Mouse (Mus musculus) lung, embryonic 15.5 days (tissue): ENCODE data around the gene Uso1. TPM values are rescaled to one million over a fixed set of nuclear protein-coding genes. Genes with fewer than 3 reads are reported as not detected.

Source experiments
- ATAC-seq: fragments of 200-750 bp; cut with Nextera tagmentation; 2 replicates; pipeline ENCODE4 v1.8.0; 2017; ENCODE audit warnings: moderate number of reproducible peaks, borderline replicate concordance; ENCODE audit not compliant: low FRiP score, low TSS enrichment; ENCODE audit errors: extremely low read depth
- H3K27ac ChIP-seq: fragments of 300-500 bp; sonication (generic); 2 replicates; pipeline ENCODE4 v1.5.1; 2015; ENCODE audit warnings: moderate library complexity, mild to moderate bottlenecking, inconsistent platforms
- H3K27me3 ChIP-seq: fragments of 300-500 bp; sonication (generic); 2 replicates; pipeline ENCODE4 v1.6.1; 2015; ENCODE audit warnings: inconsistent platforms
- H3K36me3 ChIP-seq: fragments of 300-500 bp; sonication (generic); 2 replicates; pipeline ENCODE4 v1.6.1; 2015; ENCODE audit warnings: inconsistent platforms
- H3K4me1 ChIP-seq: fragments of 300-500 bp; sonication (generic); 2 replicates; pipeline ENCODE4 v1.6.1; 2015; ENCODE audit warnings: inconsistent platforms
- H3K4me2 ChIP-seq: fragments of 300-500 bp; sonication (generic); 2 replicates; pipeline ENCODE4 v1.6.1; 2015; ENCODE audit warnings: inconsistent platforms, mild to moderate bottlenecking, moderate library complexity
- H3K4me3 ChIP-seq: fragments of 300-500 bp; sonication (generic); 2 replicates; pipeline ENCODE4 v1.5.1; 2015; ENCODE audit warnings: mild to moderate bottlenecking, inconsistent platforms
- H3K9ac ChIP-seq: fragments of 300-500 bp; sonication (generic); 2 replicates; pipeline ENCODE4 v1.6.1; 2015; ENCODE audit warnings: inconsistent platforms
- H3K9me3 ChIP-seq: fragments of 300-500 bp; sonication (generic); 2 replicates; pipeline ENCODE4 v1.6.1; 2016; ENCODE audit warnings: inconsistent platforms
- WGBS: fragments of 180-500 bp; shearing (Covaris S2); methylation state at CpG from one replicate; pipeline ENCODE4 v1.1.7; 2015; 5-methylcytosine and 5-hydroxymethylcytosine counted together
- polyA plus RNA-seq: library from polyadenylated mRNA; unstranded; fragments of >200 nt; fragmentation: Nextera tagmentation; extraction: Ambion mirVana; gene quantifications from 2 replicates; pipeline ENCODE4 v1.2.1, GENCODE M21; 2015

Uso1 gene
- polyA plus RNA-seq, 1 experiment from 2014 or later, result 38.0 TPM

DNA sequence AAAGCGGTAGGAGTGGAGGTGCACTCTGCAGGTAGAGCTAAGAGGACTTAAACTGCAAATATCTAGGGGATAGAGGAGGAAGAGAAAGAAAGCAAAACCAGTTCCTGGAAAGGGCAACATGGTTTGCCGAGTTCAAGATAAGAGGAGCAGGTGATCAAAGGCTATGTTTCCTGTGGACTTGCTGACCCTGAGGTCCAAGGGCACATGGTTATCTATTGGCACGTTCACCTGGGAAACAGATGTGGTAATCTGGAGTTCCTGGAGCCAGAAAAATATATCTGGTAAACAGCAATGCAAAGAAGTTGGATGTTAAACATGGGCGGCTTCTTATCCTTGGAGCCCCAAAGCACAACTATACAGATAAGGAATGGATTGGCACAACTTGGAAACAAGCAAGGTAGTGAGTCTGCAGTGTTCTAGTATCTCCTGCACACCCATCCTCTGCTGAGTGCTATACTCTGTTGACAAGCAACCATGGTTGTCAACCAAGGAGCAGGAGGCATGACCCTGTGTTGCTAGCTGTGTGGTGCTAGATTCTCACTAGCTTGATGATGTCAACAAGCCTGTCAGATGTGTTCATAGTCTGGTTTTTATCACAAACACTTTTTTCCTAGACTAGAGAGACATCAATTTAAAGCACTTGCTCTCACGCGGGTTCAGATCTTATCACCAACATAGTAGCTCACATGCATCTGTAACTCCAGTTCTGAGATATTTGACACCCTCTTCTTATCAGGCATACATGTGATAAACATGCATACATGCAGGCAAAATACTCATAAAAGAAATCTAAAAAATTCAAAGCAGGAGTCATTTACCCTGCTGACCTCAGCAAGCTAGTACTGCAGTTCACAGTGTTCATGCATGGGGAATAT lies 66.7 kb downstream of the Uso1 start:
- WGBS, result 63% methylated on average over 6 of the region's 6 CpGs
- ATAC-seq, result no peak
- H3K4me1 ChIP-seq, result no peaks in the 10 kb centered on the region
- H3K9ac ChIP-seq, result no peak overlapping the region
- no peaks in the 10 kb centered on the region for H3K9me3 ChIP-seq
- no peak overlapping the region for H3K4me2 ChIP-seq
- no peak overlapping the region for H3K4me3 ChIP-seq
- H3K27me3 ChIP-seq, result no peaks in the 10 kb centered on the region
- H3K27ac ChIP-seq, result no peak overlapping the region
- H3K36me3 ChIP-seq, result peaks cover 32% of the 10 kb centered on the region

DNA sequence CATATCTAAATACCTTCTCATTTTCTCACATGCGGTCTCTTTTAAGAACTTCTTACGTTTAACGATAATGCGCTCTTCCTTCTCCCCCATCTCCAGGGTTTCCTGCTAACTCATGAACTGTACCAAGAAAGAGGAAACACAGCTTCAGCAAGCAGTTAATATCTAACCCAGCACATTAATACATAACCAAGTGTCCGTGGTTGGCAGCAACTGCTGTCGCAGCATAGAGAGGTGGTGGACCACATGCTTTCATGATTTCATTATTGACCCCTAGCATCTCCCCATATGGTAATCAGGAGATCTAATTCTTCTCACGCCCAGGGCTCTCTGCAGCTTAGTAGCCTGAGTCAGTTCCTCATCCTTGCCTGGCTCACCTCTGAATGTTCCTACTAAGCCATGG lies 67.4 kb downstream of the Uso1 start:
- H3K9ac ChIP-seq, result no peak overlapping the region
- no peak overlapping the region for H3K4me2 ChIP-seq
- H3K4me1 ChIP-seq, result no peaks in the 10 kb centered on the region
- H3K4me3 ChIP-seq, result no peak overlapping the region
- no peaks in the 10 kb centered on the region for H3K9me3 ChIP-seq
- ATAC-seq, result no peak
- H3K27ac ChIP-seq, result no peak overlapping the region
- no peaks in the 10 kb centered on the region for H3K27me3 ChIP-seq
- 79% methylated on average over 7 of the region's 7 CpGs for WGBS
- H3K36me3 ChIP-seq, result peaks cover 24% of the 10 kb centered on the region

DNA sequence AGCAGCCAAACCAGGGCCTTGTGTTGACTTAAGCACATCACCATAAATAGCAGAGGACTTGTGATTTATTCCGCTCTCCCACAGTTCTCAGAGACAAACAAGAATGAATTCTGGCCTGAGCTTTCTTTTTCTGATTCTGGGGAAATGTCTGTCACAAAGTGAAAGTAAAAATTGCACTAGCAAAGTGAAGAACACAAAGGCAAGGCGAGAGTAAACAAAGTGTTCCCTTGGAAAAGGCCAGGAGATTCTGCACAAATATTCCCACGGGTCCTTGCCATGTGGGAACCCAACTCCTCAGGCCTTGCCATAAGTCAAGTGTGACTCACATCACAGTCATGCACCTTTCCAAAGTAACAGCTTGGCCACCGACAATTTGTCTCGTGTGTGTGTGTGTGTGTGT lies 68.0 kb downstream of the Uso1 start:
- Histone ChIP-seq H3K4me3 (no peak overlapping the region), H3K9ac (no peak overlapping the region), H3K4me2 (no peak overlapping the region), H3K9me3 (no peaks in the 10 kb centered on the region), H3K36me3 (peaks cover 21% of the 10 kb centered on the region), H3K27me3 (no peaks in the 10 kb centered on the region), H3K4me1 (no peaks in the 10 kb centered on the region), H3K27ac (no peak overlapping the region)
- no peak for ATAC-seq
- 86% methylated on average over 5 of the region's 5 CpGs for WGBS

DNA sequence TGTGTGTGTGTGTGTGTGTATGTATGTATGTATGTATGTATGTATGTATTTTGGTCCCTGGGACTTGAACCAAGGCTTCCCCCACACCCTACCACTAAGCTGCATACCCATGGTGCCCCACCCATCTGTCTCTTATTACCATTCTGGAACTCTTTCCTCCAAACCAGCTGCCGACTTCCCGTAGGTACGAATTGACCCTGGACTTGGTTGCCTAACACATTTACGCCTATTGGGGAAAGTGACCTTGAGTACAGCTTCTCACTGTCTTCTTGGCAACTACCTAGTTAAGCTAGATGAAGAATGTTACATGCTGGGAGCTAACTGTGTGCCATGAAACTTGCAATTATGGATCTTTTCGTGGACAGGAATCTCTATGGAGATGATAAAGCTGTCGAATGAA lies 68.4 kb downstream of the Uso1 start:
- Histone ChIP-seq H3K9ac (no peak overlapping the region), H3K4me2 (no peak overlapping the region), H3K4me1 (no peaks in the 10 kb centered on the region), H3K4me3 (no peak overlapping the region), H3K9me3 (no peaks in the 10 kb centered on the region), H3K36me3 (peaks cover 17% of the 10 kb centered on the region), H3K27me3 (no peaks in the 10 kb centered on the region), H3K27ac (no peak overlapping the region)
- WGBS, result 90% methylated on average over 6 of the region's 6 CpGs
- no peak for ATAC-seq

DNA sequence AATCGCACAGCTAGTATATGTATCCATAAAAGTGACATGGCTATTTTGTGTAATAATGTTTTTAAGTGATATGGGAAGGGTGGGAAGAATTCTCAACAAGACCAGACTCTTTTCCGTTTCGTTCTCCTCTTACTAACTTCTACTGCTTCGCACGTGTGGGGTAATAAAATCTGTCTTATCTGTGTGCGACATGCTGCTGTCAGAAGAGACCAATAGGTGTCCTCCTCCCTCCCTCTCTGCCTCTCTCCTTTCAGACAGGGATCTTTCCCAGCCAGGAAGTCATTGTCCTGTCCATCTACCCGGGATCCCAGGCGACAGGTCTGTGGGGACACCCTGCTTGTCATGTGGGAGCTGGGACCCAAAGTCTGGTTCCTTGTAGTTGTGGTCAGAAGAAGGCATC lies 72.5 kb downstream of the Uso1 start:
- Histone ChIP-seq H3K9me3 (no peaks in the 10 kb centered on the region), H3K36me3 (no peaks in the 10 kb centered on the region; the same call in 1 of the 2 replicates), H3K4me3 (no peak overlapping the region), H3K27ac (no peak overlapping the region), H3K4me1 (no peaks in the 10 kb centered on the region), H3K9ac (no peak overlapping the region), H3K4me2 (no peak overlapping the region), H3K27me3 (no peaks in the 10 kb centered on the region)
- no peak for ATAC-seq
- WGBS, result 62% methylated on average over 8 of the region's 8 CpGs

DNA sequence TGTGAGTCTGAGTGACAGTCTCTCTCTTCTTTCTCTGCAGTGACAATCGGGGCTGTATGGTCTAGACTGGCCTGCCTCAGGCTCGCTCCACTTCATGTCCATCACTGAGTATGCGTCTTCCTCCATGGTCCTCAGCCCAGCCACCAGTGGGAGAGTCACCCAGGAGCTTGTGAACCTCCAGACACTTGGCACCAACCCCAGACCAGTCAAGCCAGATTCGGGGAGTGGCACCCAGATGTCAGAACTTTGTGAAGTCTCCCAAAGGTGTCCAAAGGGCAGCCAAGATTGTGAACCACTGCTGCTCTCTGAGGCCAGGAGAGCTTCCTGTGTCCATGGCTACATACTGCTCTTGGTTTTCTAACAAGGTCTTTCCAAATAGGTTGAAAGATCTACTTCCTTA lies 74.5 kb downstream of the Uso1 start:
- ATAC-seq, result no peak
- Histone ChIP-seq H3K4me1 (no peaks in the 10 kb centered on the region), H3K27me3 (no peaks in the 10 kb centered on the region), H3K9me3 (no peaks in the 10 kb centered on the region), H3K36me3 (no peaks in the 10 kb centered on the region), H3K27ac (no peak overlapping the region), H3K9ac (no peak overlapping the region), H3K4me3 (no peak overlapping the region), H3K4me2 (no peak overlapping the region)
- WGBS, result 80% methylated on average over 4 of the region's 4 CpGs

DNA sequence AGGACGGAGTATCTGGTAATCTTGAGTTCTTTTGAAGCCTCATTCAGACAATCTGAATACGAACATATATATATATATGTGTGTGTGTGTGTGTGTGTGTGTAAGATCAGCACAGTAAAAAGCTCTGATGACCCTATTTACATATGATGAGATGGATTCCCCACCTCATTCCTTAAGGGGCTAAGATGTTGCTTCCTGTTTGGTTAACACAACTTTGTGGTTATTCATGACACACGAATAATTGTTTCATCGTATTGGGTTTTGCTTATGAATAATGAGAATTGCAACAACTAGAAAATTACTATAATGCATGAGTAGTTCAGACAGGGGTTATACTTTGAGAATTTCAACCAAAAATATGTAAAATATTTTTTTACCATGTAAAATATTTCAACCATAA lies 77.6 kb downstream of the Uso1 start, which contains the start of gene U90926:
TSS of gene U90926 (minus strand) at position 101 of the 400 bp plus-strand sequence.
- Histone ChIP-seq H3K4me3 (no peak within 1 kb of the TSS), H3K4me1 (no peaks in the 10 kb centered on the region), H3K9me3 (no peaks in the 10 kb centered on the region), H3K36me3 (no peaks in the 10 kb centered on the region), H3K9ac (no peak within 1 kb of the TSS), H3K27ac (no peak within 1 kb of the TSS), H3K4me2 (no peak within 1 kb of the TSS), H3K27me3 (no peaks in the 10 kb centered on the region)
- WGBS, result 84% methylated on average over 4 of the region's 4 CpGs
- ATAC-seq, result no peak

DNA sequence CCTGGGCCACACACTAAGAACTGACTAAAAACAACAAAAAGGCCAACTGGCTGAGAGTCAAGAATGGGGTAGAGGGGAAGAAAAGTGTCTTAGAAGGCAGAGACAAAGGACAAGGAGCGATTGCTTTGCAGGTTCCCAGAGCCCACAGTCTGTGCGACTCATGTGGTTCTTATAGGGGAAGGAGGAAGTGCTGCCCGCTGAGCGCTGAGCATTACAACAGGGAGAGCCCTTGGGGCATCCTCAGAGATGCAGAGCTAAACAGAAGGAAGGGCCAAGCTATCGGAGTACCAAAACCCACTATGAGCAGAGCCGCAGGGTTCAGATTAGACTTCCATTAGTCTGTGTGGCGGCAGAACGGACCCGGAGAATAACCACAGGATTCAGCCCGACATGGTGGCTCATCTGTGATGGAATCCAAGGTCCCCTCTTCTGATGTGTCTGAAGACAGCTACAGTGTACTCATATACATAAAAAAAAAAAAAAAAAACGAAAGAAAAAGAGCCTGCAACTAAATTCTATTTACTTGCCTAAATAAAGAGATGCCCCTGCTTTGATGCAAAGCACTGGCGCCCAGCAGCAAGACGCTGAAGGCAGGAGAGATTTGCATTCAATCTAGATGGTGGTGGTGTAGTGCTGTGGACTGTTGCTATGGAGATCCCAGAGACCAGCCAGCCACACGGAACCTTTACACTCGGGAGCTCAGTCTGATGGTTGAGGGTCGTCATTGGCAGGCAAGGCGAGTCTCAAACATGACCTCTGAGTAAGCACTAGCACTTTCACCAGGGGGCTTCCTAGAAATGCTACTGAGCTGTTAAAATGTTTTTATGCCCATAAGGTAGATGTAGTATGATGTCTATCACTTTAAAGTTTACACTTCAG lies 81.4 kb downstream of the Uso1 start:
- Histone ChIP-seq H3K27me3 (no peaks in the 10 kb centered on the region), H3K4me2 (no peak overlapping the region), H3K4me1 (no peaks in the 10 kb centered on the region), H3K9me3 (no peaks in the 10 kb centered on the region), H3K27ac (no peak overlapping the region), H3K4me3 (no peak overlapping the region), H3K36me3 (no peaks in the 10 kb centered on the region), H3K9ac (no peak overlapping the region)
- ATAC-seq, result no peak
- 57% methylated on average over 17 of the region's 17 CpGs for WGBS

DNA sequence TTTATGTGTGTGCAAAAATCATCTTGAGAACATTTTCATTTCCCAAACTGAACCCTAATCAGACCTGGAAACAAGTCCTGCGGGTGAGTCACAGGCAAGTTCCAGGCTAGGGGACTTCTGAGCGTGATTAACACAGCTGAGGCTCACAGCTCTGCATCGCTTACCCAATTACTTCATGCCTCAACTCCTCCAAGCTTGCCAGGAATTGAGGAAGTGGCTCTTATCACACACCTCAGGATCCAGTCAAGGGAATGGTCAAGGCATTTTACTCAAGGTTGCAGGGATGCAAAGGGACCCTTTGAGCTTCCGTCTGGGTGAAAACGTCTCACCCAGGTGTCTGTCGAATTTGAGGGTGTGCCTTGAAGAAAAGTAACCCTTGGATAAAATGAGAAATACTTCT lies 82.1 kb downstream of the Uso1 start:
- Histone ChIP-seq H3K27me3 (no peaks in the 10 kb centered on the region), H3K9ac (no peak overlapping the region), H3K4me2 (no peak overlapping the region), H3K4me3 (no peak overlapping the region), H3K36me3 (no peaks in the 10 kb centered on the region), H3K4me1 (no peaks in the 10 kb centered on the region), H3K9me3 (no peaks in the 10 kb centered on the region), H3K27ac (no peak overlapping the region)
- no peak for ATAC-seq
- WGBS, result 62% methylated on average over 6 of the region's 6 CpGs

DNA sequence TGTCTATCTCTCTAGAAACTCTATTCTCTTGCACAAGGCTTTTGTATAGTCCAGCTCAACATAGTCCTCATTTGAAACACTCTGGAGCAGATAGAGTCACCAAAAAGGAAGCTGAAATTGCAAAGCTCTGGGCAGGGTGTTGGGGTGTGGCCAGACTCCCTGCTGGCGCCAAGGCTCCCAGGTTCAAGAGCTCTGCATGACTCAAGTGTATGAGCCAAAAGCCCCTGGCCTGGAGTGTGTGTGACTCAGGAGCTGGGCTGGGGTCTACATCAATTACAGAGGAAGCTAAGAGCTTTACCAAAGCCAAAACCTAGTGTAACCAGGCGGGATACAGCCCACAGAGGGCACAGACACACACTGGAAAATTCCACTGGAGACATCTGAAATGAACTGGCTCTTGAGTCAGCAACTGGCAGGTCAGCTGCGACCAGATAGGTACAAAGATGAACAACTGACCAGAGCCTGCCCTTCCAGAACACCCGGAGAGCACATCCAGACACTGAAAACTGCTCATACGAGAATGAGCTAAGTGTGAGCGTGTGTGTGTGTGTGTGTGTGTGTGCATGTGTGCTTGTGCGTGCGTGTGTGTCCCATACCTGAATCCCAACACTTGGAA lies 82.7 kb downstream of the Uso1 start:
- no peaks in the 10 kb centered on the region for H3K4me1 ChIP-seq
- H3K9ac ChIP-seq, result no peak overlapping the region
- no peak for ATAC-seq
- 75% methylated on average over 8 of the region's 8 CpGs for WGBS
- no peak overlapping the region for H3K4me3 ChIP-seq
- no peak overlapping the region for H3K27ac ChIP-seq
- H3K9me3 ChIP-seq, result no peaks in the 10 kb centered on the region
- no peak overlapping the region for H3K4me2 ChIP-seq
- no peaks in the 10 kb centered on the region for H3K36me3 ChIP-seq
- H3K27me3 ChIP-seq, result no peaks in the 10 kb centered on the region

DNA sequence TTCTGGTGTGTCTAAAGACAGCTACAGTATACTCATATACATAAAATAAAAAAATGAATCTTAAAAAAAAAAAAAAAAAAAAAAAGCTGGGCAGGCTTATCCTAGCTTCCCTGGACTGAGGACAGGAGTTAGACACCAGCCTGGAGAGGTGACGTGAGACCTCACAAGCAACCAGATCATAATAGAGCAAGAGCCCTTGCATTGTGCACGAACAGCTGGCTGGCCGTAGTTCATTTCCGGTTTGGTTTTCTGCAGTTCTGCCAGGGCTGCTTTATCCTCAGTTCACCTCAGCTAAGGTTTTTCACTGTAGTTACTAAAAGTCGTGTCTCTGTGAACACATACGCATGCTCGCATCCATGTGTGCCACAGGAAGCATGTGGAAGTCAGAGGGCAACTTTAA lies 90.0 kb downstream of the Uso1 start:
- WGBS, result 70% methylated on average over 7 of the region's 7 CpGs
- H3K4me3 ChIP-seq, result no peak overlapping the region
- ATAC-seq, result no peak

DNA sequence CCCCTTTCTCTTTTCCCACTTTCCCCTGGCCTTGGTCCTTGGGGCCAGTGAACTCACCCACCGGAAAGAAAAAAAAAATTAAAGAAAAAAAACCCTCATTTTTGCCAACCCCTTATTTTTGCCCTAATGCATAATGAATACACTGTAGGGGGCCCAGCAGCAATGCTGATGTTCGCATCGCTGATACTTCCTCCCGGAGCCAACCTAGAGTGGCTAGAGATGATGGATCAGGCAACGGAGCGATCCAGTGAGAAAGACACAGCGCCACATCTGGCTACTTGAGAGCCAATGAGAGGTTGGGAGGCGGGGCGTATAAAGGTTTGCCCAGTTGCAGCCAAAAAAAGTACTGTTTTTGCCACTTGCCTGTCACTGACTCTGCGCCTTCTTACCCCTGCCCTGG lies 91.0 kb downstream of the Uso1 start:
- Histone ChIP-seq H3K4me1 (no peaks in the 10 kb centered on the region), H3K27me3 (no peaks in the 10 kb centered on the region), H3K9me3 (no peaks in the 10 kb centered on the region), H3K4me2 (no peak overlapping the region), H3K27ac (no peak overlapping the region), H3K9ac (no peak overlapping the region), H3K4me3 (no peak overlapping the region), H3K36me3 (no peaks in the 10 kb centered on the region)
- ATAC-seq, result no peak
- 29% methylated on average over 10 of the region's 10 CpGs for WGBS

More for the DNA sequence above, 90.0 kb downstream of the Uso1 start:
- H3K4me2 ChIP-seq, result no peak overlapping the region
- no peaks in the 10 kb centered on the region for H3K36me3 ChIP-seq
- no peaks in the 10 kb centered on the region for H3K4me1 ChIP-seq
- no peak overlapping the region for H3K9ac ChIP-seq
- H3K27me3 ChIP-seq, result no peaks in the 10 kb centered on the region
- no peaks in the 10 kb centered on the region for H3K9me3 ChIP-seq
- H3K27ac ChIP-seq, result no peak overlapping the region
